Mouse (Mus musculus): Measurements from ENCODE around the gene Nfe2l1. TPM values are rescaled to one million over a fixed set of nuclear protein-coding genes. Genes with fewer than 3 reads are reported as not detected.
"Not testable (repeated sequence)": the region's sequence is repeated elsewhere in the genome, so short reads cannot be mapped to it uniquely, and the experiment has no call there.

Nfe2l1 gene
- polyA plus RNA-seq, 1 experiment from 2014 or later = 75.3 TPM

DNA sequence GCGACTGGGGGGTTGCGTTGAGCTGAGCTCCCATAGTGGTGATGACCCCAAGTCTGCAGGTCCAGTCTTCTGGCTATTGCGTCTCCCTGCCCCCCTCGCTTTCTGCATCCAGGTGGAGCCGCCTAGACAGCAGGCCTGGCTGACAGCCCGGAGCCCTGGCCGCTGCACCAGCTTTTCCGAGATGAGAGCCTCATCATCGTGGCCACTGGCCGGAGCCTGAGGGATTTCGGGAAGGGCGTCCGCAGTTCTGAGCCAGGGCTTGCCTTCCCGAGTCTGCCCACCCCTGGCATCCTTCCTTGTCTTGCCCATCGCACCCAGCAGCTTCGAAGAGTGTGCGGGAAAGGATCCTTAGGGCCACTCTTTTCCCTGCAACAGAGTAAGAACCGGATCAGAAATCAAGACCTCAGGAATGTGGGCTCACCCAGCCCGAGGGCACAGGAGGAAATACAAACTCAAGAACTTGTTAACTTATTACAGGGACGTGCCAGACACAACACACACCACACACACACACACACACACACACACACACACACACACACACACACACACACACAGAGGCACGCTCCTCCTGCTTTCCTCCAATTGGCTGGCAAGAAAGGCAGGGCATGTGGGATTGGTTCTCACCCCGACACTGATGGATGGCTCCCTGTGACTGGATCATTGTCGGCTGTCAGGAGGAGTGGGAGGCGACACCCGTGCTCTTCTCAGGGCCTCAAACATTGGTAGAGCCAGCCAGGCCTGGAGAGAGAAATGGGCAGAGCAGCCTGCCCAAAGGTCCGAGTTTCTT is 33.6 kb upstream of the Nfe2l1 start:
- no peaks in the 10 kb centered on the region for H3K36me3 ChIP-seq
- WGBS = 17% methylated on average over 26 of the region's 26 CpGs
- H3K4me2 ChIP-seq = peak overlapping the region; percentile 52
- peaks cover 36% of the 10 kb centered on the region for H3K4me1 ChIP-seq (replicated peaks)
- no peaks in the 10 kb centered on the region for H3K9me3 ChIP-seq (replicated peaks)
- ATAC-seq (replicated peaks; ENCODE audit: insufficient number of reproducible peaks, insufficient read depth, low FRiP score, low read depth) = no peak
- no peaks in the 10 kb centered on the region; the same call in 1 of the 2 replicates for H3K27me3 ChIP-seq
- H3K27ac ChIP-seq = no peak overlapping the region
- H3K9ac ChIP-seq = 0 out of 2 replicates have a peak overlapping the region, but pooled peaks have one; percentile 1
- H3K4me3 ChIP-seq = peak overlapping the region; percentile 25

DNA sequence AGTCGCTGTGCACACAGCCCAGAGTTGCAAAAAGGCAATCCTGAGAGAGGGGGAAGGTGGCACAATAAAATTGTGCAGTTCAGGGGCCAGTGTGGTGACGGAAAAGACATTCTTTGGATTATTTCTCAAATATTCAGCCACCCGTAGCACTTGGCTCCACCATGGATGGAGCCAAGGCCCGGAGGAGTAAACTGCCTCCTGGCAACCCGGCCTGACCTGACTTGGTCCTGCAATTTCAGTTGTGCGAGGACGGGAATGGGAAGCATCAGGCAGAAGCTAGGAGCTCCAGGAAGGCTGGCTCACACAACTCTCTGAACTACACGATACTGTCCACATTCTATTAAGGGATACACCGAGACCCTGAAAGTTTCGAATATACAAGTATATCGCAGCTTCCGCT is 32.8 kb upstream of the Nfe2l1 start:
- H3K27me3 ChIP-seq = no peaks in the 10 kb centered on the region; the same call in 1 of the 2 replicates
- H3K27ac ChIP-seq = no peak overlapping the region; the same call in 1 of the 2 replicates
- 75% methylated on average over 12 of the region's 12 CpGs for WGBS
- no peak overlapping the region for H3K9ac ChIP-seq
- H3K4me1 ChIP-seq (replicated peaks) = peaks cover 36% of the 10 kb centered on the region
- H3K4me2 ChIP-seq = no peak overlapping the region
- H3K36me3 ChIP-seq = peaks cover 3% of the 10 kb centered on the region; the same call in 1 of the 2 replicates
- no peak for ATAC-seq (replicated peaks; ENCODE audit: insufficient number of reproducible peaks, insufficient read depth, low FRiP score, low read depth)
- no peaks in the 10 kb centered on the region for H3K9me3 ChIP-seq (replicated peaks)
- no peak overlapping the region for H3K4me3 ChIP-seq

DNA sequence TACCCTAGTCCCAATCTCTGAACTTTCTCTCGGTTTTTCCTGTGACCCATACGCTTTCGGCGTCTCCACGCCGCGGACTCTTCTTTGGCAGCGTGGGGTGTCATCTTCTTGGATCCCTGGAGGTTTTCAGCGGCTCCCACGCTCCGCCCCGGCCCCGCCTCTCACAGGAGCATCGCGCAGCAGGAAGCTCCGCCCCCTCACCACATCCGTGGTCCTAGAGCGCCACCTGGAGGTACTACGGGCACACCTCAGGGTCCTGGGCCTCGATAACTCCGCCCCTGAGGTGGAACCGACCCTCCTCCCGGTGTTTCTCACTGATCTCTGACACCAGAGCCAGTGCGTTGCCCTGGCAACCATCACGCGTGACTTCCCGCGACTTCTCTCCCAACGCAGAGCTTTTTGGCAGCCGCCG is 32.1 kb upstream of the Nfe2l1 start:
- Histone ChIP-seq H3K27me3 (no peaks in the 10 kb centered on the region; the same call in 1 of the 2 replicates), H3K9me3 (replicated peaks) (no peaks in the 10 kb centered on the region), H3K9ac (peak overlapping the region; percentile 41; the same call in 1 of the 2 replicates), H3K4me2 (peak overlapping the region; percentile 88), H3K4me3 (peak overlapping the region; percentile 50), H3K27ac (peak overlapping the region; percentile 77), H3K36me3 (peaks cover 5% of the 10 kb centered on the region; the same call in 1 of the 2 replicates), H3K4me1 (replicated peaks) (peaks cover 36% of the 10 kb centered on the region)
- peak; percentile 86 for ATAC-seq (replicated peaks; ENCODE audit: insufficient number of reproducible peaks, insufficient read depth, low FRiP score, low read depth)
- under 1% methylated on average over 31 of the region's 31 CpGs for WGBS

GRCm38 (mm10) chr11:96861446-96861845 is 31.7 kb upstream of the Nfe2l1 start:
- H3K4me1 ChIP-seq (replicated peaks) = peaks cover 36% of the 10 kb centered on the region
- peaks cover 5% of the 10 kb centered on the region; the same call in 1 of the 2 replicates for H3K36me3 ChIP-seq
- H3K4me3 ChIP-seq = peak overlapping the region; percentile 50
- no peaks in the 10 kb centered on the region; the same call in 1 of the 2 replicates for H3K27me3 ChIP-seq
- peak overlapping the region; percentile 41; the same call in 1 of the 2 replicates for H3K9ac ChIP-seq
- no peaks in the 10 kb centered on the region for H3K9me3 ChIP-seq (replicated peaks)
- under 1% methylated on average over 20 of the region's 20 CpGs for WGBS
- H3K4me2 ChIP-seq = peak overlapping the region; percentile 88
- peak; percentile 43 for ATAC-seq (replicated peaks; ENCODE audit: insufficient number of reproducible peaks, insufficient read depth, low FRiP score, low read depth)
- H3K27ac ChIP-seq = peak overlapping the region; percentile 77

GRCm38 (mm10) chr11:96860564-96860963 is 30.8 kb upstream of the Nfe2l1 start:
- WGBS = 10% methylated on average over 8 of the region's 8 CpGs
- Histone ChIP-seq H3K4me2 (peak overlapping the region; percentile 88), H3K27me3 (no peaks in the 10 kb centered on the region; the same call in 1 of the 2 replicates), H3K4me1 (replicated peaks) (peaks cover 36% of the 10 kb centered on the region), H3K4me3 (no peak overlapping the region), H3K27ac (peak overlapping the region; percentile 77), H3K9me3 (replicated peaks) (no peaks in the 10 kb centered on the region), H3K9ac (no peak overlapping the region), H3K36me3 (peaks cover 5% of the 10 kb centered on the region; the same call in 1 of the 2 replicates)
- peak; percentile 68 for ATAC-seq (replicated peaks; ENCODE audit: insufficient number of reproducible peaks, insufficient read depth, low FRiP score, low read depth)

DNA sequence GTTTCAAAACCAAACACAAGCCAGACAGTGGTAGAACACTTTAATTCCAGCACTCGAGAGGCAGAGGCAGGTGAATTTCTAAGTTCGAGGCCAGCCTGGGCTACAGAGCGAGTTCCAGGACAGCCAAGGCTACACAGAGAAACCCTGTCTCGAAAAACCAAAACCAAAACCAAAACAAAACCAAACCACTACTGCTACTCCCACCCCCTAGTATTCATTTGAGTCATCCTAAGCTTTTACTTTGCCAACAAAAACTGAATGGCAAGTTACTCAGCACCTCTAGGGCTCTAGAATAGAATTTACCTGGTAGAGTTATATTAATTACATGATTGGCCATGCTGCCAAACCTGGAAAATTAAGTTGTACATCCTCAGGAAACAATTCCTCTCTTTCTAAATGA is 29.9 kb upstream of the Nfe2l1 start:
- H3K27me3 ChIP-seq = no peaks in the 10 kb centered on the region; the same call in 1 of the 2 replicates
- no peak overlapping the region for H3K27ac ChIP-seq
- H3K36me3 ChIP-seq = peaks cover 7% of the 10 kb centered on the region; the same call in 1 of the 2 replicates
- H3K9me3 ChIP-seq (replicated peaks) = no peaks in the 10 kb centered on the region
- H3K4me1 ChIP-seq (replicated peaks) = peaks cover 36% of the 10 kb centered on the region
- H3K4me2 ChIP-seq = no peak overlapping the region
- H3K9ac ChIP-seq = no peak overlapping the region
- ATAC-seq (replicated peaks; ENCODE audit: insufficient number of reproducible peaks, insufficient read depth, low FRiP score, low read depth) = no peak
- H3K4me3 ChIP-seq = no peak overlapping the region
- 87% methylated on average over 4 of the region's 4 CpGs for WGBS

DNA sequence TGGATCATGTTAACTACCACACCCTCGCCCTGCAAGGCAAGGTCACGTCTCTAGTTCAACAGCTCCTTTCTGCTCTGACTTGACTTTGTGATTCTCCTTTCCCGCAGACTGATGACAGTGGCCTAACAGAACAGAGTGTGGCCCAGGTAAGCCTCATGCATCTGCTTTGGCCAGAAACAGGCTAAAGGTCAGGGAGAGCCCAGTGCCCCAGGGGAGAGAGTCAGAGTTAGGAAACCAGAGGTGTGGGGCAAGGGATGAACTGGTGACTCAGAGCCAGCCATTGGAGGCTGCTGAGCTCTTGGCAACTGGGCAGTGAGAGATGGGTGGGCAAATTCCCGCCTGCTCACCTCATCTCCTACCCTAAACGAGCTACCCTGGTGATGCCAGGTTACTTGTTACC is 27.7 kb upstream of the Nfe2l1 start:
- WGBS = 66% methylated on average over 5 of the region's 5 CpGs
- H3K9me3 ChIP-seq (replicated peaks) = no peaks in the 10 kb centered on the region
- no peak overlapping the region for H3K9ac ChIP-seq
- H3K27me3 ChIP-seq = no peaks in the 10 kb centered on the region
- peaks cover 16% of the 10 kb centered on the region; the same call in 1 of the 2 replicates for H3K36me3 ChIP-seq
- H3K4me3 ChIP-seq = no peak overlapping the region
- no peak for ATAC-seq (replicated peaks; ENCODE audit: insufficient number of reproducible peaks, insufficient read depth, low FRiP score, low read depth)
- H3K4me1 ChIP-seq (replicated peaks) = peaks cover 20% of the 10 kb centered on the region
- H3K27ac ChIP-seq = no peak overlapping the region
- no peak overlapping the region for H3K4me2 ChIP-seq

GRCm38 (mm10) chr11:96849681-96850467 is 20.1 kb upstream of the Nfe2l1 start, which contains the start of gene Copz2:
Gene Copz2 (plus strand): TSS chr11:96849870.
- Histone ChIP-seq H3K36me3 (0 out of 2 replicates have a peak, but pooled peaks cover 11% of the 10 kb centered on the region), H3K4me2 (peak within 1 kb of the TSS; percentile 84), H3K4me3 (peak within 1 kb of the TSS; percentile 65), H3K4me1 (replicated peaks) (peaks cover 8% of the 10 kb centered on the region), H3K9me3 (replicated peaks) (no peaks in the 10 kb centered on the region), H3K27ac (peak within 1 kb of the TSS; percentile 65), H3K27me3 (no peaks in the 10 kb centered on the region), H3K9ac (peak within 1 kb of the TSS; percentile 74)
- 1% methylated on average over 56 of the region's 60 CpGs for WGBS
- ATAC-seq (replicated peaks; ENCODE audit: insufficient number of reproducible peaks, insufficient read depth, low FRiP score, low read depth) = peak; percentile 92

DNA sequence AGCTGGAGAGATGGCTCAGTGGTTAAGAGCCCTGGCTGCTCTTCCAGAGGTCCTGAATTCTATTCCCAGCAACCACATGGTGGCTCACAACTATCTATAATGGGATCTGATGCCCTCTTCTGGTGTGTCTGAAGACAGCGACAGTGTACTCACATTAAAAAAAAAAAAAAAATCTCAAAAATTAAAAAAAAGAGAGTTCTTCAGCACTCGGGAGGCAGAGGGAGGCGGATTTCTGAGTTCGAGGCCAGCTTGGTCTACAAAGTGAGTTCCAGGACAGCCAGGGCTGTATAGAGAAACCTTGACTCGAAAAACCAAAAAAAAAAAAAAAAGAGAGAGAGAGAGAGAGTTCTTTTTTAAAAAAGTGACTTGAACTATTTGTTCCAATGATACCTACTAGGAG is 19.4 kb upstream of the Nfe2l1 start:
- Histone ChIP-seq H3K4me2 (peak overlapping the region; percentile 84), H3K4me3 (peak overlapping the region; percentile 65), H3K9ac (0 out of 2 replicates have a peak overlapping the region, but pooled peaks have one; percentile 74)
- not testable (repeated sequence) for H3K9me3 ChIP-seq (replicated peaks); ATAC-seq (replicated peaks; ENCODE audit: insufficient number of reproducible peaks, insufficient read depth, low FRiP score, low read depth); H3K4me1 ChIP-seq (replicated peaks); H3K27ac ChIP-seq; H3K36me3 ChIP-seq; H3K27me3 ChIP-seq
- 68% methylated on average over 5 of the region's 5 CpGs for WGBS

- Histone ChIP-seq H3K36me3 (0 out of 2 replicates have a peak, but pooled peaks cover 6% of the 10 kb centered on the region), H3K4me3 (no peak overlapping the region), H3K27ac (no peak overlapping the region), H3K27me3 (no peaks in the 10 kb centered on the region), H3K4me2 (no peak overlapping the region), H3K4me1 (replicated peaks) (peaks cover 8% of the 10 kb centered on the region), H3K9me3 (replicated peaks) (no peaks in the 10 kb centered on the region), H3K9ac (no peak overlapping the region)
- WGBS = 69% methylated on average over 9 of the region's 9 CpGs
- no peak for ATAC-seq (replicated peaks; ENCODE audit: insufficient number of reproducible peaks, insufficient read depth, low FRiP score, low read depth)
These were observed 18.9 kb upstream of the Nfe2l1 start for GRCm38 (mm10) chr11:96848694-96849093.

DNA sequence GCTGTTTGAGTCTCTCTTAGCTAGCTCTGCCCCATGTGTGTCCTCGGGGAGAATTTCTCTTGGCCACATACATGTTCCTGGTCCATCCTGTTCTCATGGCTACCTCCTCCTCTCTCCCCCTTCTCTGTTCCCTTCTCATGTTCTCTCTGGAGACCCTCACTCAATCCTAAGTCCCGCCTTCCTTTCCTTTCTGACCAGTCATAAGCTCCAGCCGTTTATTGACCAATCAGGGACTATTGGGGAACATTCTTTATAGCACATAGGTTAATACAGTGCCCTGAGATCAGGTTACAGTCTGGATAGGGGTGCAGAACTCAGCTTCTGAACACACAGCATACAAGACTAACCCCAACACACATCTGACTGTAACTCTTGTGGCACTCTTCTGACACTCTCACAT is 17.5 kb upstream of the Nfe2l1 start:
- Histone ChIP-seq H3K9me3 (replicated peaks) (no peaks in the 10 kb centered on the region), H3K4me2 (no peak overlapping the region), H3K36me3 (no peaks in the 10 kb centered on the region), H3K4me3 (no peak overlapping the region), H3K27me3 (no peaks in the 10 kb centered on the region), H3K27ac (no peak overlapping the region), H3K4me1 (replicated peaks) (peaks cover 8% of the 10 kb centered on the region), H3K9ac (no peak overlapping the region)
- WGBS = 48% methylated on average over 3 of the region's 3 CpGs
- no peak for ATAC-seq (replicated peaks; ENCODE audit: insufficient number of reproducible peaks, insufficient read depth, low FRiP score, low read depth)

Measured in heart, embryonic 15.5 days (tissue).